Mouse (Mus musculus): ENCODE results near the gene Meis2.

The Meis2 gene

GRCm38 (mm10) chr2:116045048-116045447, 20.6 kb downstream of the Meis2 start:
- no peak for DNase-seq

- DNase-seq = no peak
These were observed 22.5 kb downstream of the Meis2 start for GRCm38 (mm10) chr2:116042934-116043698.

GRCm38 (mm10) chr2:116042447-116042846, 23.2 kb downstream of the Meis2 start:
- DNase-seq = no peak

- no peak for DNase-seq
These were observed 23.9 kb downstream of the Meis2 start for GRCm38 (mm10) chr2:116041683-116042262.

- no peak for DNase-seq
These were observed 30.3 kb downstream of the Meis2 start for GRCm38 (mm10) chr2:116035345-116035744.

GRCm38 (mm10) chr2:116028127-116028526, 37.5 kb downstream of the Meis2 start:
- no peak for DNase-seq

- no peak for DNase-seq
These were observed 42.8 kb downstream of the Meis2 start for GRCm38 (mm10) chr2:116022876-116023275.

GRCm38 (mm10) chr2:116021931-116022330, 43.7 kb downstream of the Meis2 start:
- no peak for DNase-seq

- DNase-seq = no peak
These were observed 44.6 kb downstream of the Meis2 start for GRCm38 (mm10) chr2:116021046-116021445.

- no peak for DNase-seq
These were observed 45.1 kb downstream of the Meis2 start for GRCm38 (mm10) chr2:116020451-116020951.

GRCm38 (mm10) chr2:116019959-116020358, 45.7 kb downstream of the Meis2 start:
- DNase-seq = no peak

- no peak for DNase-seq
These were observed 46.2 kb downstream of the Meis2 start for GRCm38 (mm10) chr2:116019466-116019794.

GRCm38 (mm10) chr2:116018781-116019465, 46.7 kb downstream of the Meis2 start:
- DNase-seq = no peak

GRCm38 (mm10) chr2:116015520-116015919, 50.1 kb downstream of the Meis2 start:
- no peak for DNase-seq

- no peak for DNase-seq
These were observed 55.2 kb downstream of the Meis2 start for GRCm38 (mm10) chr2:116010469-116010868.

- DNase-seq = no peak
These were observed 55.6 kb downstream of the Meis2 start for GRCm38 (mm10) chr2:116010061-116010460.

GRCm38 (mm10) chr2:116009097-116009970, 56.3 kb downstream of the Meis2 start:
- DNase-seq = no peak

- DNase-seq = no peak
These were observed 63.3 kb downstream of the Meis2 start for GRCm38 (mm10) chr2:116002354-116002753.

GRCm38 (mm10) chr2:116001352-116002138, 64.1 kb downstream of the Meis2 start:
- no peak for DNase-seq

GRCm38 (mm10) chr2:116000514-116000913, 65.1 kb downstream of the Meis2 start:
- DNase-seq = no peak

- no peak for DNase-seq
These were observed 66.8 kb downstream of the Meis2 start for GRCm38 (mm10) chr2:115998802-115999201.

GRCm38 (mm10) chr2:115996438-115996837, 69.2 kb downstream of the Meis2 start:
- DNase-seq = no peak

Measured in cerebellum, adult 11 months (tissue).